Mouse (Mus musculus): ENCODE measurements around the gene Lipe.

DNA sequence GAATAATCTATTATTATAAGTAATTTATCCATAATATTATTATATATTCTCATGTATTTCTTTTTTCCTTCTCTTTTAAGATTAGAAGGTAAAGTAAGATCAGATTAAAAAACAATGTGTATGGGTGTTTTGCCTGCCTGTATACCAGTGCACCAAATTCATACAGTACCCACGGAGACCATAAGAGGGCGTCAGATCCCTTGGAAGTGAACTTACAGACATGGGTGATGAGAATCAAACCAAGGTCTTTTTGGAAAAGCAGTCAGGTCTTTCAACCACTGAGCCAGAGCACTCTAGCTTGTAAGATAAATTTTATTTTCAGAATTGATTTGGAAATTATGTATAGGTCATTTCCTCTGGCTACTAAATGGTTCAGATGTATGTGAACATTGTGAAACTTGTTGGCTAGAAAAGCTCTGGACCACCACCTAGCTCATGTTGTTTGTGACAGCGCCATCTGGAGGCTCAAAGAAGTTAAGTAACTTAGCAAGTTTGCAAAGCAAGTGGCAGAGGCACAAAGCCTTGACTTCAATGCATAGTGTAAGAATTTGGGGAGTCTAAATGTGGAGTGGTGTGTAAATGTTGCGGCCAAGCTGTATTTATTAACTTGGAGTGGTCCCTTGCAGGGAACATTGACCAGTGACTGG is 10.7 kb upstream of the Lipe start:
- TF ChIP-seq CTCF (conservative IDR thresholded peaks at IDR 0.05; ENCODE audit: low read length) (peak; percentile 46), POU5F1 (IDR thresholded peaks at IDR 0.05; ENCODE audit: borderline replicate concordance, low read length) (no peak)

Data from E14TG2a.4 (cell line).